Mouse (Mus musculus): ENCODE data around the gene Acot7. TPM values are rescaled to one million over a fixed set of nuclear protein-coding genes. Genes with fewer than 3 reads are reported as not detected.

Acot7 gene
- polyA plus RNA-seq, 1 experiment from 2014 or later, result 102 TPM

DNA sequence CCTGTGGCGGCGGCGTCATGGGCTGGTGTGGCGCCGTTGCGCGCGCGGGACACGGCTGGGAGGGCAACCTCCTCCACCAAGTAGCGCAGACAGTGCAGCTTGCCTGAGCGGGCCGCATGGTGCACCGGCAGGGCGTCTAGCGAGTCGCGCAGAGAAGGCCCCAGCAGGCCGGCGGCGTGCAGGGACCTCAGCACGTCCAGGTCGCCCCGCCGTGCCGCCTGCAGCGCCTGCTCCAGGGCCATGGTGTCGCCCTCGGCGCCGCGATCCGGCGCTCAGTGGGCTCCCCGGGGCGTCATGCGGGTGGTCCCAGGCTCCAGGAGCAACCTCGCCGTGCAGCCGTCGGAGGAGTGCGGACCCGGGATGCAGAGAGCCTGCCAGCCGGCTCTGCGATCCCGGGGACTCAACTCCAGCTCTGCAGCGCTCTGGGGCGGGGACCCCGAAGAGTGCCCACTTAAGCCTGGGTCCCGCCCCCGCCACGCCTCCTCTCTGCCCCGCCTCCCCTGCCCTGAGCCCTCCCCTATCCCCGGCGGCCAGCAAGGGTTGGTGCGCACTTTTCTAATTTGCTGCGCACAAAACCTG is 25.9 kb upstream of the Acot7 start, which contains the start of gene Espn:
Espn (minus strand) TSS at position 406 of the 579 bp plus-strand sequence.
- ATAC-seq (no peak), DNase-seq (ENCODE audit: low read depth, low spot score) (no peak)
- in situ Hi-C loops (cut with MboI; ENCODE audit: low pct_unique_long_range_greater_than_20kb), result no loop called here
- no peak for TF ChIP-seq CTCF (IDR thresholded peaks at IDR 0.05)
- ChIA-PET CTCF (no interaction called here), POLR2A (no interaction called here)
- no peaks in the 10 kb centered on the region for H3K27me3 ChIP-seq

- H3K27me3 ChIP-seq, result peaks cover 7% of the 10 kb centered on the region
- DNase-seq (ENCODE audit: low read depth, low spot score) (no peak), ATAC-seq (no peak)
- POLR2A ChIA-PET, result no interaction called here
- in situ Hi-C loops (cut with MboI; ENCODE audit: low pct_unique_long_range_greater_than_20kb), result no loop called here
- TF ChIP-seq CTCF (IDR thresholded peaks at IDR 0.05), result no peak
- CTCF ChIA-PET, result interaction anchor here (0.9 to 2.0 kb wide), 2 partner anchors 11 to 22 kb away, joined by 3 to 5 read pairs; no protein-coding TSS in a partner anchor
These were observed 24.2 kb upstream of the Acot7 start for GRCm38 (mm10) chr4:152153771-152154177.

DNA sequence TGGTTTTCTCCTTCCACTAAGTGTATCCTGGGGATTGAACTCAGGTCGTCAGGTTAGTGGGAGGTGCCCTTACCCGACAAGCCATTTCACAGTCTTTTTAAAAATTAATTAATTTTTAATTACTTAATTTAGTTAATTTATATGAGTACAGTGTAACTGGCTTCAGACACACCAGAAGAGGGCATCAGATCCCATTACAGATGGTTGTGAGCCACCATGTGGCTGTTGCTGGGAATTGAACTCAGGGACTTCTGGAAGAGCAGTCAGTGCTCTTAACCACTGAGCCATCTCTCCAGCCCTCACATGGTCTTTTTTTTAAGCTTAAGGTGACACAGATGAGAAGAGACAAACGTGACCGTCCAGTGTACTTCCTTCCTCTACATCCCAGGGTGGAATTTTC is 22.9 kb upstream of the Acot7 start:
- ATAC-seq, result no peak
- in situ Hi-C loops (cut with MboI; ENCODE audit: low pct_unique_long_range_greater_than_20kb), result no loop called here
- peaks cover 18% of the 10 kb centered on the region for H3K27me3 ChIP-seq
- ChIA-PET POLR2A (no interaction called here), CTCF (interaction anchor here (2.0 kb wide), 1 partner anchor 21 kb away, joined by 5 read pairs; no protein-coding TSS in a partner anchor)
- no peak for TF ChIP-seq CTCF (IDR thresholded peaks at IDR 0.05)
- DNase-seq (ENCODE audit: low read depth, low spot score), result no peak

DNA sequence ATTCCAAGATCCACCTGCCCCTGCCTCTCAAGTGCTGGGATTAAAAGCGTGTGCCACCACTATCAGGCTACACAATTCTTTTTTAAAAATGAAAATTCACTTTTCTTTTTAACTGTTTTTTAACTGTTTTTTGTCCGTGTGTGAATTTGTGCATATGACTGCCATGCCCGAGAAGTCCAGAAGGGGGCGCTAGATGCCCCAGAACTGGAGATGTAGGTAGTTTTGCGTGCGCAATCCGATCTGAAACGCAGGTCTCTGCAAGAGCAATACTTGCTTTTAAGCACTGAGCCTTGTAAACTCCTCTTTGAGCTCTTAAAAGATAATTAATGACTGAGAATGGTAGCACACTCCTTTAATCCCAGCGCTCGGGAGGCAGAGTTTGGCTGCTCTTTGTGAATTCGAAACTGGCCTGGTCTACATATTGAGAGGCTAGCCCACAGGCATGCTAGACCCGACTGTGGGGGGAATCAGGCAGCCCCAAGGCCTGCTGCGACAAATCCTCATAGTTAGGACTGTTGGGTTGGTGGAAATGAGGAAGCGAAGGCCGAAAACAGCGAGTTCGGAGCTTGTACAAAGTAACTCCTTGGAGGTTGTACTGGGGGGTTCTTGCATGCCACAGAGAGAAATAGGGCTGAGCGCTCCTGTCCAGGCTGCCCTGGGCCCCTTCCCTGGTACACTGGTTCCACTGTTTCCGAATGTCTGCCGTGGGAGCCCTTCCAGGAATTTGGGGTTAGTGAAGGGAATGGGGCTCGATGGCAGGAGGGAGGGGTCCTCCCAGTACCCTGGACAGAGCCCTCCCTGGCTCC is 20.0 kb upstream of the Acot7 start:
- no peak for TF ChIP-seq CTCF (IDR thresholded peaks at IDR 0.05)
- in situ Hi-C loops (cut with MboI; ENCODE audit: low pct_unique_long_range_greater_than_20kb), result no loop called here
- DNase-seq (ENCODE audit: low read depth, low spot score) (no peak), ATAC-seq (no peak)
- CTCF ChIA-PET, result no interaction called here
- H3K27me3 ChIP-seq, result peaks cover 25% of the 10 kb centered on the region
- POLR2A ChIA-PET, result no interaction called here

DNA sequence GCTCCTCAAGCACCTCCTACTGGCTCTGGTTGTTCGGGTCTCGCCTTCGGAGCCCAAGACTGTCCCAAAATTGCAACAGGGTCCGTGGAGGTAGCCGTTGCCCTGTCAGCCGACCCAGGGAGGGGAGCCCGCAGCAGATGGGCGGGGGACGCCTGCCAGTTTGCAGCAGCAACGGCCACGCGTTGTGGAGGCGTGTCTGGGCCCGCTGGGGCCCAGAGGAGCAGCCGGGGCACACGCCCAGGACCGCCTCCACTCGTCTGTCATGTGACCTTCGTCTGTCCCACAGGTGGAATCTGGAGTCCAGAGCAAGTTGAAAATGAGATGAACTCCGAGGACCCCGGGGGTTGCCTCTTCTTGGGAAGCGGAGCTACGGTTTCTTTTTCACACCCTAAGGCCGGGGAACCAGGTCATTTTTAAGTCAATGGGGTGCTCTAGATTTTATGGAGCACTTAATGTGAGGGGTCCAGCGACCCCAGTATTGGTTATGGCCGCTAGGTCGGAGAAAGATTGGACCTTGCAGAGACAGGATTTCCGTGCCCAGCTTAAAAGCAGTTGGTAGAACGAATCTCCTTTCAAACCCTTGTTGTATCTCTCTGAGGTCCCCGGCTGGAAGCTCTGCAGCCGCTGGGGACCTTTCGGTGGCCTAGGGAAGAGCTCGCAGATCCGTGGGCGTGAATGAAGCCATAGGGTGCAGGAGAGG is 19.2 kb upstream of the Acot7 start, which contains the start of gene Hes2:
Hes2 (plus strand) TSS at position 283 of the 700 bp plus-strand sequence.
- no peak for TF ChIP-seq CTCF (IDR thresholded peaks at IDR 0.05)
- DNase-seq (ENCODE audit: low read depth, low spot score), result no peak
- ATAC-seq, result no peak
- POLR2A ChIA-PET, result no interaction called here
- CTCF ChIA-PET, result interaction anchor here (0.9 kb wide), 1 partner anchor 28 kb away, joined by 3 read pairs; no protein-coding TSS in a partner anchor
- in situ Hi-C loops (cut with MboI; ENCODE audit: low pct_unique_long_range_greater_than_20kb), result no loop called here
- peaks cover 25% of the 10 kb centered on the region for H3K27me3 ChIP-seq

DNA sequence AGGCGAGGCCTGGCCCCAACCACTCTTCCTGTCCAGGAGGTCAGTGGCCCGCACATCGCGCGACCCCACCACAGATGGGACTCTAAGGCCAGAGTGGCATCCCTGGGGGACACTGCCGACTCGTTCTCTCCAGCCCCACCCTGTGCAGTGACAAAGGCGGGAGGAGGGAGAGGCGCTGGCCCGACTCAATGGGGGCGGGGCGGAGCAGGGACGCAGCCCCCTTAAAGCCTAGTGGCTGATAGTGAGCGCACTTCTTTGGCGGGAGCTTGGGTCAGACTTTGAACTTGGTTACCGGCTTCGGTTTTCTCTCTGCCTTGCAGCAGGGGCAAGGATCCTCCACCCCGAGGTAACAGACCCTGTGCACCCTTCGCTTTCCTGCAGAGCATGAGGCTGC is 18.7 kb upstream of the Acot7 start:
- DNase-seq (ENCODE audit: low read depth, low spot score), result no peak
- no peak for ATAC-seq
- TF ChIP-seq CTCF (IDR thresholded peaks at IDR 0.05), result no peak
- POLR2A ChIA-PET, result no interaction called here
- CTCF ChIA-PET, result interaction anchor here (0.9 kb wide), 1 partner anchor 27 kb away, joined by 3 read pairs; no protein-coding TSS in a partner anchor
- peaks cover 25% of the 10 kb centered on the region for H3K27me3 ChIP-seq
- in situ Hi-C loops (cut with MboI; ENCODE audit: low pct_unique_long_range_greater_than_20kb), result no loop called here

- in situ Hi-C loops (cut with MboI; ENCODE audit: low pct_unique_long_range_greater_than_20kb), result no loop called here
- CTCF ChIA-PET, result no interaction called here
These were observed 17.2 kb upstream of the Acot7 start for GRCm38 (mm10) chr4:152160748-152161147.

GRCm38 (mm10) chr4:152161601-152162000 is 16.3 kb upstream of the Acot7 start:
- peaks cover 25% of the 10 kb centered on the region for H3K27me3 ChIP-seq
- no peak for TF ChIP-seq CTCF (IDR thresholded peaks at IDR 0.05)
- ATAC-seq, result no peak
- no peak for DNase-seq (ENCODE audit: low read depth, low spot score)
- in situ Hi-C loops (cut with MboI; ENCODE audit: low pct_unique_long_range_greater_than_20kb), result no loop called here
- ChIA-PET CTCF (no interaction called here), POLR2A (no interaction called here)

More at GRCm38 (mm10) chr4:152160748-152161147, 17.2 kb upstream of the Acot7 start:
- peaks cover 25% of the 10 kb centered on the region for H3K27me3 ChIP-seq
- DNase-seq (ENCODE audit: low read depth, low spot score) (no peak), ATAC-seq (no peak)
- POLR2A ChIA-PET, result no interaction called here
- TF ChIP-seq CTCF (IDR thresholded peaks at IDR 0.05), result no peak

DNA sequence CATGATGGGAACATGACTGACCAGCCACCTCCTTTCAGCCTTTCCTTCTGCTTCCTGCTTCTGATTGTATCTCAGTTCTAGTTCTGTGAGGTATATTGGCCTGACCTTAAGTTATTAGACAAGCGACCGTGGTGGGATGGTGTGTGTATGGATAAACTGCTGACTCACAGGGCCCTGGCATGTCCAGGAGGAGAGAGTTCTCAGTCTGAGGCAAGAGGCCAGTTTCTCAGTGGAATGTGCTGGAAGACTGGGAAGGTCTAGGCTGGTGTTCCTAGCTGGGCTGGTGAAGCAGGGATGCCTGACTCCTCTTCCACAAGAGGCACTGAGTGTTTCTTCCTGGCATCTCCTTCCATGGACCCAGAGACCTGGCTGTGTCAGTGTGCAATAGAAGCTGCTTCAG is 15.2 kb upstream of the Acot7 start:
- ATAC-seq (no peak), DNase-seq (ENCODE audit: low read depth, low spot score) (no peak)
- POLR2A ChIA-PET, result no interaction called here
- peaks cover 25% of the 10 kb centered on the region for H3K27me3 ChIP-seq
- CTCF ChIA-PET, result no interaction called here
- TF ChIP-seq CTCF (IDR thresholded peaks at IDR 0.05), result no peak
- in situ Hi-C loops (cut with MboI; ENCODE audit: low pct_unique_long_range_greater_than_20kb), result no loop called here

DNA sequence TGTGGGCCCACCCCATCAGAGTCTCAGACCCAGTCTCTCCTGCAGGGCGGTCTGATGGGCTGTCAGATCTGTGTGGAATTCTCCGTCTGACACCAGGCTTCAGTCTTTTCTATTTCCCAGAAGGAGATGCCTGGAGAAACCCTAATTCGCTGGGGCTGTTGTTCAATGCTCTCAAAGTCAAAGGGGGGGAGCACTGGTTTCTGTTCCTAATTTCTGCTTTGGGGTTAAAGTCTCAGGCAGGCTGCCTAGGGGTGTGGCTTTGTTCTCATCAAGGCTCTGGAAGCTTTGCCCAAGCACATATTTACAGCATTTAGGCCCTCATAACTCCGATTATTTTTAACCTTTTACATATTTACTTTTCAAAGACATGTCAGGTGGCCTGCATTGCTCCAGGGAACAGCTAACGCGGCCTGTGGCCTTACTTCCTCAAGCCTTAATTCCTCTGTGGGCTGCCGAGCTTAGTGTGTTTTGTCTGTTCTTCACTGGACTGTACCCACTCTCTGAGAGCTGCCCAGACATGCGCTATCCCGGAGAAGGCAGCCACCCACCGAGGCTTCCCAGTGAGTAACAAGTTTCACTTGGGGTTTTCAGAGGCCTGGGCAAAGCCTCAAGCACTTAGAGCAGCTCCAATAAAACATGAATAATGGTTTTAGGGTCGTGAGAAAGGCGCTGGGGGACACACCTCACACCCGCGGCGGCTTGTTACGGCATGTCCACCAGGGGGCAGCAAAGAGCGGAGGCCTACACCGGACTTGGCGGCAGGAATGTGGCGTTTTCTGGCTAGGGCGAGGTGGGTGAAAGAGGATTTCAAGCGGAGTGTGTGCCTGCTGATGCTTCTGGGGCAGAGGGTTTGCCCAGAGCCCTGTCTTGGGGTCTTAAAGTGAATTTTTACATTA is 12.7 kb upstream of the Acot7 start:
- POLR2A ChIA-PET, result interaction anchor here (0.6 kb wide), 1 partner anchor 38 kb away, joined by 3 read pairs; no protein-coding TSS in a partner anchor
- TF ChIP-seq CTCF (IDR thresholded peaks at IDR 0.05), result peak; percentile 72
- in situ Hi-C loops (cut with MboI; ENCODE audit: low pct_unique_long_range_greater_than_20kb), result no loop called here
- peaks cover 5% of the 10 kb centered on the region for H3K27me3 ChIP-seq
- DNase-seq (ENCODE audit: low read depth, low spot score) (no peak), ATAC-seq (no peak)
- CTCF ChIA-PET, result interaction anchor here (0.7 to 1.4 kb wide), 2 partner anchors 19 to 26 kb away, joined by 3 to 7 read pairs; no protein-coding TSS in a partner anchor
